Mouse (Mus musculus) Muller cell, postnatal 12 days (primary cell): ENCODE data around the gene Jazf1.

Experiments
- DNase-seq: peaks from one replicate; pipeline ENCODE4 v3.0.0-alpha.2; 2015; ENCODE audit errors: inconsistent ontology term

Gene Jazf1

DNA sequence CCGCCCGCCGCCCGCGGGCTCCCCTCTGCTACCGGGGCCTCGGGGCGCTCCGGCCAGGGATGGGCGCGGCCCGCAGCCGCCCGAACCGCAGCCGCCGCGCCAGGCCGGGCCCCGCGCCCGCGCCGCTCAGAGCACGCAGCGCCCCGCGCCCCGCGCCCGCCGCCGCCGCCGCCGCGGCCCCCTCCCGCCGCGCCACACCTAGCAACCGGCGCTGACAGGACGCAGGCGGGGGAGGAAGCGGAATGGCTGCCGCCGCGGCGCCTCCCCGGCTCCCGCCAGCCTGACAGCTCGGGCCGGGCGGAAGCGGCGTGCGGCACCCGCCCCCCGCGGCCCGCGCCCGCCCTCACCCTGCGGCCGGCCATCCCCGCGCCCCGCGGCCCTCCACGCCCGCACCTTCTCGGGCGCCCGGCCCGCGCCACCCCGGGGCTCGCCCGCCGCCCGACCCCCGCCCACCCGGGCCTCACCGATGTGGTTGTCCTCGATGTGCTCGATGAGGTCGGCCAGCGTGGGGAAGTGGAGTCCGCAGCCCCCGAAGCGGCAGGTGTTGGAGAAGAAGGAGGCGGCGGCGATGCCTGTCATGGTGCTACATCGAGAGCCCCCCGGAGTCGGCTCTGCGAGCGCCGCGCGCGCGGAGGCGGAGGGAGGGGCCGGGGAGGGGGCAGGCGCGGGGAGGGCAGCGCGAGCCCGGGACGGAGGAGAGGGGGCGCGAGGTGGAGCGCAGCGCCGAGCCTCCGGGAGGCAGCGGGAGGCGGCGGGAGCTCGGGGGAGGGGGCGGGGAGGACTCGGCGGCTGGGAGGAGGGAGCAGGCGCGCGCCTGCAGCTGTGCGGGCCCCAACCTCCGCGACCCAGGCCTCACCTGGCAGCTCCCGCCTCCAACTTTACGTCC lies at the start of gene Jazf1:
TSS of gene Jazf1 (minus strand) at position 643 of the 886 bp plus-strand sequence.
- peak; percentile 54 for DNase-seq

DNA sequence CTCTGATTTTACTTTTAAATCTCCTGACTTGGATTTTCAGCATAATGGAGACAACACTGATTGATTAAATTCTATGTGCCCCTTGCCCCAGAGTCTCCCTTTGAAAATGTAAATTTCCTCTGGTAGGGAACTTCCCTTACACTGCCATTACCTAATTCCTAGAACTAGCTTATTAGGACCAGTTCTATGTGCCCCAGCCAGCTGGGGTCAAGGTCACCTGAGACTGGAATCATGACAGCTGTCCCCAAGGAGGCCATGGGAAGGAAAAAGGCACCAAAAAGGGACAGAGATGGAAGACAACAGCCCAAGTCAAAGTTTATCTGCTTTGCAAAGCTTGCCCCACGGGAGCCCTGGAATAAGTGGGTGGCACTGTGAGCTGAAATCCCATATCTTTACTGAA lies 49.4 kb upstream of the Jazf1 start:
- DNase-seq = no peak

DNA sequence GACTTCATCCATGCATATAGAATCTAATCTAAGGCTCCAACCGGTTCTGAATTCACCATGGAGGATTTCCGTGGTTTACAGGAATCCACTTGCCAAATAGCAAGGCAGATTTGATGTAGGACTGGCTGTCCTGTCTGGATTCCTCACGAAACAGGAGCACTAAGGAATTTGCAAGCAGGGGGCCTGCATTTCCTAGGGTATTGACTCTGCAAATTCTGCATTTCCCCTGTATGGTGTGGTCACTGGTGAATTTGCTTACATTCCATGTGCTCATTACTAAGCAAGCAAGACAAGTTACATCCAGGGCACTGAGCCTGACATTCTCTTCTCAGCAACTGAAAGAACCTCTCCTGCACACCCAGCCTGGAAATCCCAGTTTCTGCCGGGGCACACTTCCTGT lies 18.4 kb upstream of the Jazf1 start:
- DNase-seq = peak; percentile 92

DNA sequence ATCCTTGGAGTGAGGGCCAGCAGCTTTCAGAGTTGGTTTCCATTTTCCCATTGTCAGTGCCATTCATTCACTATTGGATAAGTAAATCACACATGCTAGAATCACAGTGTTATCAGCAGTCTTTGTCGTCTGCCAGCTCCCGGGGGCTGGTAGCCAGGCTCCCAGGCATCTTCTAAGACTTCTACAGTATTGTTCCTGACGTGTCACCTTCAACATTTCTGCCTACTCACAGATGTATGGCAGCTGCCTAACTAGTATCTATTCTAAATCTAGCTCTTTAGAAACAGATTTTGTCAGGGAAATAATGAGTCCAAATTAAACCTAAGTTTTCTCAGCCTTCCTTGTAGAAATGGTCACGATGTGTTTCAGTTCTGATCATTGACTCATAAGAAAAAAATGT lies 12.8 kb upstream of the Jazf1 start:
- no peak for DNase-seq

DNA sequence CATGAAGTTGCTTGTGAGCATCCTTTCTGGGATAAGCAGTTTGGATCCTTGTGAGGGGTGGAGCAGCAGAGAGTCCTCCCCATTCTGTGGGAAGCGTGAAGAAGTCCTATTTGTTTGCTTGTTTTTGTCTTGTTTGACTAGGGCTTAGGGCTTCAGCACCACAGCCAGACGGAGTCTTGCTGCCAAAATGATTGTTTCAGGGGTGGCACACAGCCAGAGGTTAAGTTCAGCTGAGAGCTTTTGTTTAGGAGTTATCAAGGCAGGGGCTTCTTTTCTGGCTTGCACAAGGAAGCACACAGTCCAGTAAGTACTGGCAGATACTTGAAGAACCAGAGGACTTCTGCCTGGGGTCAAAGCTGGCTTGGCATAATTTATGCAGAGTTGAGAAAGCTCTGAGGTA lies 10.2 kb upstream of the Jazf1 start:
- peak; percentile 45 for DNase-seq

DNA sequence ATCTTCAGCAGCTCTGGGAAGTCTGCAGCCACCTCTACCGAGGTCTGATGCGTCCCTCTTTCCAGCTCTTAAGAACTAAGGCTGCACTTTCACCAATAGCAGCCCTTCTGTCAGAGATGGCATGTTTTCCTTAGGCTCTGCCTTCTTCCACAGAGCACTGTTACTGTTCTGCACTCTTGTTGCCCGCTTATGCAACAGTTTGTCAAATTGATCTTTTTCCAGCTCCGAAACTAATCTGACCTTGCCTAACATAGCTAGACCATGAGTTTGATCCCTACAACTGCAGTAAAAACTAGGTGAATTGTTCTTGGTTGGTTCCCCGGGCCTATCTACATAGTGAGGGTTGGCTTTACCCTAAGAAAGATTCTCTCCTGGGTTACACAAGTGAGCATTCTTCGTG lies 3.3 kb upstream of the Jazf1 start:
- no peak for DNase-seq

DNA sequence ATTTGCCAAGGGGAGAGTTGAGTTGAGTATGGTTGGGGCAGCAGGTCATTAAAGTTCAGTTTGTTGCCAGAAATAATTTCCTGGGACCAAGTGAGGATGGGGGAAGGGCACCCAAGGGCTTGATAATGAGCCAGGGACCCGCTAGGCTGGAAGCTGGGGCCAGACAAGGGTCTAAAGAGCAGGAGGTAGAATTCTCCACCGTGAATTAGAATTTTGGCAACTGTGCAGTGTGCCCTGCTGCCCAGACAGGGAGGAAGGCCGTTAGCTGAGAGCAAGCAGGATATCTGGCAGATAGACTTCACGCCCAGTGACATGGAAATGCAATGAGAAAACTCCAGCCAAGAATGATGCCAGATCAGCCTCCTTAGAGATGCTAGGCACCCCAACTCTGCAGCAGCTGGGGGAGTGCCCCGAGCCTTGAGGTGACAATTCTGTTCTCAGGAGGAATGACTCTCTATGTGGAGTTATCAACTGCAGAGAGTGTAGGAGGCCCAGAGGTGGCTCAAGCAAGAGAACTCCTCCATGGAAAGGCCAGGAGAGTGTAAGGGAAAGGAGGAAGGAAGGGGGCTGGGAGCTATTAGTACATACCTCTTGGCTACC lies 1.6 kb upstream of the Jazf1 start:
- peak; percentile 36 for DNase-seq

DNA sequence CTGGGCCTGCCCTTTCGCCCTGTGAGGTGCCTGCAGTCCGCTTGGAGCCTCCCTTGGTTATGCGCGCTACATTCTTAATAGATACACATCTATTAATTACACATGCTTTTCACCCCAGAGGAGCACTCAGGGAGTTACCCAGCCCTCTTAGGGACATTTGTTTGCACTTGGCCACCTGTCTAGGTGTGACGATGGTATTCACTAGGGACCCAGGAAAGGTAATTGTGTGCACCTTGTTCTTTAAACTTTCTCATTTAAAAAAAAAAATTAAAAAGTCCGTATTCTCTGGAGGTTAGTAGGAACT lies 396 bp upstream of the Jazf1 start:
- DNase-seq = no peak

DNA sequence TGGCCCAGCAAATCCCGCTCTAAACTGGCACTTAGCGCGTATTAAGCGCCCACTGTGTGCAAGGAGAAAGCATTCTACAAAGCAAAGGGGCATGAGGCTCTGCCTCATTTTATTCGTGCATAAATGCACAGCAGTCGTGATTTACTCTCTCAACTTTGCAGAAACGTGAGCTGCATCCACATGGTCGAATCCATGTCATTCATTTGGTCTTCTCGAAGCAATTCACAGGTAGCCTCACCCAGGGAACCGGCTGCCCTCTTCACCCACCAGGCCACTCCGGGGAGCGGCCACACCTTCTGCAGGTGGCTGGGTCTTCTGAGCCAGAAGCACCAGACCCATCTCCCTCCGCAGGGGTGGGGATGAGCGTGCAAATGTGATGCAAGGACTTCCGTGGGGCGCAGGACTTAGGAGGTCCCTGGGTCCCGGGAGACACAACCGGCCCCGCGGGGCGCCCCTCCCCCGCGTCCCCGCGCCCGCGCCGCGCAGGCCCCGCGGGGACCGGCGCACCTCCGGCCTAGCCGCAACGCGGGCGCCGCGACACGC lies 914 bp downstream of the Jazf1 start:
- no peak for DNase-seq

DNA sequence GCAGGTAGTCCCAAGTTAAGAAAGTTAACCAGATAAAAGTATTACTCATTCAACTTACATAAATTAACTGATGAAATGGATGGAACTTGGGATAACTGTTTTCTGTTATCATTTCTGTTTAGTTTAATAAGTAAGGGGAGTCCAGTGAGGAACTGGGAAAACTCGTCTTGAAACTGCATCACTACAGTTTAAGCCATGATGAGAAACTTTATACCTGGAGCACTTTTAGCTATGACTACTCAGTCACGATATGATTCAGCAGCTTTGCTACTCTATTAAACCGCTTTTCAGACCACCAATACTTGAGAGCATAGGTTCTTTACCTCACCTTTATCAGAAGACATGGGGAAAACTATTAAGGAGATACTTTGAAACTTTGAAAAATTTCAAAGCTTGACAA lies 1.5 kb downstream of the Jazf1 start:
- DNase-seq = no peak

DNA sequence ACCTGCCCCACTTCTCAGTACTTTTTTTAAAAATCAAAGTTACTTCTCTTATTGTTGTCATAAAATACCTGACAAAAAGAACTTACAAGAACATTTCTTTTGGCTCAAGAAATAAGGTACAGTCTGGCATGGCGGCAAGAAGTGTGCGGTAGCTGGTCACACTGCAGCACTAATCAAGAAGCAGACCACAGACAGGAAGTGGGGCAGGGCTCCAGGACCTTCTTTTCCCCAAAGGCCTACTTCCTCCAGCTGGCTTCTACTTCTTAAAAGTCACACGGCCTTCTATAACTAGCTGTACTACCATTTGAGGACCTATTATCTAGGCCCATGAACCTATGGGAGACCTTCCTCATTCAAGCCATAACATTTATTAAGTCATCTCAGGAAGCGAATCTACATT lies 4.4 kb downstream of the Jazf1 start:
- DNase-seq = no peak

DNA sequence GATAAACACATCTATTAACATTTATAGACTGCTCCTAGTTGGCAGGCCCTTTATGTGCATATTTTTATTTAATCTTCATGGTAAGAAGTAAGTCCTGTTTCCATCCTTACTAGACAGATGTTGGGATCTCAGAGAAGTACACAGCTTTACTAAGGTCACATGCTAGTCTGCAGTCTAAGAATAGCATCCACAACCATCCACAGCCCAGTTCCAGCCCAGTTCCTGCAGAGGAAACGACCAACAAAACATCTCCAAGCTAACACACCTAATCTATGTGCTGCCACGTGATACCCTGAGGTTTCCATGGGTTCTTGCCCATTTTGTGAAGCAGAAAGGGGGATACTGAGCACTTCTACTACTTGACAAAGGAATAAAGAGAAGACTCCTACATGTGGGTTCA lies 13.5 kb downstream of the Jazf1 start:
- no peak for DNase-seq

DNA sequence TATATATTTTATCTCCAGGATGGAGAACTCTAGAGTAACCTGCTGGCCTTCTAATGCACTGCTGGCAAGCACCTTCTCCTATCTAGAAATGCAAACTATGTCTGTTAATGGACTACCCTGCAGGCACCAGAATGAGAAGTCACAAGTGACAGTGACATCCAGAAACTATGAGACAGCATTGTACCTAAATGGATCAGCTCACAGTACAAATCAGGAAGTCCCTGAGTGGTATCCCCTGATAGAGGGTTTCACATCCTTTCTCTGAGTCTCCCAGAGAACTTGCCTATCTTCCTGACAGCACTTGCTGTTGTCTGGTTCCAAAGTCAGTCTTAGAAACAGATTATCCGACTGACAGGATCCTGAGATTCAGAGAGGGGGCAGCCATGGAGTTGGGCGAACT lies 22.9 kb downstream of the Jazf1 start:
- no peak for DNase-seq

DNA sequence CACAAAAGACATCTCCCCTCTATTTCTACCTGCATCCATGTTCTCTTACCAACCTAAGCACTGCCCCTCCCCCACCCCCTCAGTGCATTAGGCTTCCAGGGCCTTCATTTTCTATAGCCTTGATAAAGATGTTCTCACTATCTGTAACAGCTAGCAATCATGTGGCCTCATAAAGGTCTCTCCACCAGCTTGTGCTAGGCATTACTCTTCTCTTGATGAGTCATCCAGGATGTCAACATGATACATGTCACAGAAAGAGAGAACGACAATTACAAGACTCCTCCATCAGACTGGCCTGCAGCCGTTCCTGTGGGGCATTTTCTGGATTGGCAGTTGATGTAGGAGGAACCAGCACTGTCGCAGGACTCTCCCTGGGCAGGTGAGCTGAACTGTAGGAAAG lies 30.3 kb downstream of the Jazf1 start:
- no peak for DNase-seq

DNA sequence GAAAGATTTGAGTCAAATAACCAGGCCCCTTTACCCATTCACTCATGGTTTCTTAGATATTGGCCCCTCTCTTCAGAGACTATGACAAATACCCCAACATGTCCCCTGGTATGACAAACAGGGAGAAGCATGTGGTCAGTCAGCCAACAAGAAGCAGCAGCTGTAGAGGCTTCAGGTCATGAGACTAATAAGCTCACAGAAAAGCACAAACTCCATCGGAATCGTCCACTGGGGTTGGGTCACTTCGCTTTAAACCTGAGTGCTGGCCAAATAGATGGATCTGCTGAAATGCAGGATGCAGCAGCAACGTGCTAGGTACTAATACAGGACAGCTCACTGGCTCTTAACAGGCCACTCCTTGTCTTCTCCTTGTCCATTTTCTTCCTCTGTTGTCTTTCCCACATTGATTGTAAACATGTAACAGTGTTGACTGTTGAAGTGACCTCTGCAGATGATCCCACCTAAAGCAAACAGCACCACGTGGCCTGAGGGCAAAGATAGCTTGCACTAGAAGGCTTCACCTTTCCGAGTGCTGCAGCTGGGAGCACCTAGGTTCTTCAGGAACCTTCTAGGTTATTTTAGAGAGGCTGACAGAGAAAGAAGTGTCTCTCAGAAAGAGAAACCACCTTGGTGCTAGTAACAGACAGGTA lies 33.9 kb downstream of the Jazf1 start:
- no peak for DNase-seq

DNA sequence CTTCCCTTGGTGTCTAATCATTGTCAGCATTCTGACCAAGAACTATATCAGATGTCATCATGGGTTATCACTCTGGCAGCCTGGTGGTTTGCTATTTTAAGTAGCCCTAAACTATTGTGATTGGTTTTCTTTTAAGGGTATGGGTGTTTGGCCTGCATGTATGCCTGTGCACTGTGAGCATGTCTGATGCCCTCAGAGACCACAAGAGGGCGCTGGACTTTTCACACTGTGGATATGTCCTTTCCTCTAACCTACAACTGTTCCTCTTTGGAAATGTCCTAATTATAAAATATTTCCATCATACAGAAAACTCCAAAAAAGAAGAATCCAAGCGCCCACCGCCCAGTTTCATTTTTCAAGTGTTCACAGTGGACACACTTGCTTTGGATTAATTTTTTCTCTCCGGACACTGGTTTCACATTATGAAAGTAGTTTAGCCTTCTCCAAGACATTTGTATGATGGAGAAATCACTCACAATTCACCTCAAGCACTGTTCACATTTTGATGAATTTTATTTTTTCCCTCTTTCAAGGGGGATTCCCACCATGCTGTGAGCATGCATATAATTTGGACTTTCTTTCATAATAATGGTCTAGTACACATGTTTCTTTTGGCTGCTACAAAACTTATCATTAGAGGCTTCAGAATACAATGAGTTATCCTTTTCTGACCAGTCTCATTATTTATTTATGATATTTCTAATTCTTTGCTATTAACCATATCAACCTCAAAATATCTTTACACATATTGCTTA lies 35.5 kb downstream of the Jazf1 start:
- no peak for DNase-seq

DNA sequence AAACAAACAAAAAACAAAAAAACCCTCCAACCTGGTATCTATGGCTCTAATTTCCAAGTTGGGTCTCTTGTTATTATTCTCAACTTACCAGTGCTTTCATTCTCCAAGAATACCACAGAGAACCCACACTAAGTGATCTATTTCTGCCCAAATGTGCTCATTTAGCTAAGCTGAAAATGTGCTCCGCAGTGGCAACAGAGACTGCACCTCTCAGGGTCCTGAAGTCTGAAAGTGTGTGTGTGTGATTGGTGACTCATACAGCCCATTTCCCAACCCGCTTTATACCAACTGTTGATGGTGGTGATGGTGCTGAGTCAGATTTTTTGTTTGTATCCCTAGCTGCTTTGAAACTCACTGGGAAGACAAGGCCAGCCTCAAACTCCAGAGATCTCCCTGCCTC lies 46.4 kb downstream of the Jazf1 start:
- DNase-seq = no peak

DNA sequence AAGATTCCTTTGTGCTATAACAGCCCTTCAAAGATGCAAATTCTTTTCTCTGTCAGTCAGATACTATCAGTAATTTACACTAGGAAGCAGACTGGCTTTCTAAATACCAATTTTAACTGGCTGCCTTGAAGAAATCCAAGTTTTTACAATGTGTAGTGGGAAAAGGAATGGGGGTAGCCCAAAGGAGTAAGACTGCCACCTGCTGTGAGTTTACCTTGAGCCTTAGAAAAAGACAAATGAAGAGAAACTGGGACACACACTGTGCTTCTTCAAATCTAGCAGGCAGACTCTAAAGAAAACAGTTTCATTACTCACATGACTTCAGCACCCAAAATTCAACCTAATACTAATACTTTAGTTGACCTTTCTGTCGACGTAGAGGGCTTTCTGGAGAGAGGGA lies 47.4 kb downstream of the Jazf1 start:
- DNase-seq = no peak

DNA sequence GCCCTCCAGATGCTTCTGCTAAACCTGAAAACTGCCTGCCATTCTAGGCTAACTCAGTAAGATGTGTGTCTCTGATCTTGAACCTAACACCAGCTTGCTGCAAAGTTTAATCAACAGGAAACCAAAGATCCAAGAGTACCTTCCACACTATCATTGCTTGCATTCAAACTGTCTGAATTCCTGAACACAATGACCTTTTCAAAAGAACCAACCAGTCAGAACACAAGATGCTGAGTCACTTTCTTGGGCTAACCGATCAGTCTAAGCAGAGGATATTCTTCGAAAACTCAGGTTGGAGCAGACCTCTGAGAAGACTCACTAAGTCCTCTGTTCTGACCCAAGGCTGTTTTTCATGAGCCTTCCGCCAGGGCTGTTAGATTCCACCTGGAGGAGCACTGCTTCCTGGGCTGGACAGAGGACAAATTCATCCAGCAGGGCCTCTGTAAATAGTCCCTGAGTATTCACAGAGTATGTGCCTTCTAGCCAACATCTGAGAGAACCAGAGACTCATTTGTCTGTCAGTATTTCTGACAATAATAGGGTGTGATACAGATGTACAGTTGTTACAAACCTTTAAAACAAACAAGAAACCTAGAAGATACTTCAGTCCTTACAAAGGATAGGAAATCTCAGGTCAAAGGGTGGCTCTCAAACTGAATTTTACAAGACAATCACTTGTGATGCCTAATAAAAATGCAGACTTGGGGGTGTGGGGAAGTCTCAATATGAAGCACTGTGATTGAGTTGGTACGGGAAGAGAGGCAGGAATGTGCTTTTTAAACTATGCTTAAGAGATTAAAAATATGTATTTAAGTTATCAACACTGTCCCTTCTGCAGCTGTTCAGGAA lies 50.9 kb downstream of the Jazf1 start:
- peak; percentile 38 for DNase-seq

DNA sequence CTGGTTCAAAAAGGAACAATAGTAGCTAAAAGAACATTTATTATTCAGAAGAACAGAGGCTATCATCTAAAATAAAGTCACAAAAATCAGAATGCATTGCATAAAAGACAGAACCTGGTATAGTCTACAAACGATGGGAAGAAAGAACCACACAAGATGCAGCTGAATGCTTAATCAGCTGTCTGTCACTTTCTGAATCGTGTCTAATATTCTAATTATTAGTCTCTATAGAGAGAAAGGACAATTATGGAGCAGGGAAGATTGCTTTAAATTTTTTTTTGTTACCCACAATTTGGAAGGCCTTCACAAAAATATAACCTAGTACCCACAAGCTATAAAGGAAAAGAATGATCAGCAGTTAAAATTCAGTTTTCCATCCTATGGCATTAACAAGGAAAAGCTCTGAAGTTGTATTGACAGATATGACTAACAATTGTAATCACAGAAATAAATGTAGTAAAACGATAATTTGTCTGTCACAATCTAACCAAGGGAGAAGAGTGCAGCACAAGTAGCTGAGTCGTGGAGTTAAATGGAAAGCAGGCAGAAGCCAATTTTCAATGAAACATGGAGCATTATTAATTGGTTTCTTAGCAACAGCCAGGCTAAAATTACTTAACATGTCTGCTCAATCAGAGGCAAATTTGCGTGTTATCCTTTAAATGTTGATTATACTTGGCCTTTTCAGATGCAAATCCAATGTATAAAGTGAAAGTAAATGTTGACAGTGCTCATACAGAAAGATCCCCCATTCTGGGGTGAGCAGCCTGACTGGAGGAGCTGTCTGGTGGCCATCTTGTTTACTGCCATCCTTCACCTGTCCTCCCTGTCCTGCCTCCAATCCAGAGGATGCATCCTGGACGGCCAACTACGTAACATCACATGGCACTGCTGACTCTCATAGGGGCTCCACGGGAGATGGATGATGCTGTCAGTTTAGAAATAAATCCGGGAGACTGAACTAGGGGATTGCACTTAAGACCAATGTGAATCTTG lies 53.7 kb downstream of the Jazf1 start:
- DNase-seq = no peak
